Mouse (Mus musculus): ENCODE data around the gene Speer4c.
"Not testable (repeated sequence)": the region's sequence is repeated elsewhere in the genome, so short reads cannot be mapped to it uniquely, and the experiment has no call there.

The Speer4c gene

DNA sequence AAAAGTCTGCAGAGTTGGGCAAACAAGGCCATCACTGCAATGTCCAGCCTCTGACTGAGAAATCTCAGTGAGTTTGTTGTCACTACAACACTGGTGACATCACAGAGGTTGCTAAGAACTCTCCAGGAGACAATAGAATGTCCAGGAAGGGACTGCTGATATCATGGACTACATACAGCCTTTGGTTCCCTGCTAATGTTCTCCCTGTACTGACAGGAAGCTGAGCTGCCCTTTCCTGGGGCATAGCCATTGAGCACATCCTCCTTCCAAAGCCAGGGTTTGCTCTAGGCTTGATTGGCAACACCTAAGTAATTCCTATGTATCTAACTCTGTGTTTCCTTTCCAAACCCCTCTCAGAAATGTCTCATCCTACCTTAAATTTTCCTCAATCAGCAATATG is at the start of gene Speer4c:
TSS of gene Speer4c (minus strand) at position 101 of the 400 bp plus-strand sequence.
- not testable (repeated sequence) for DNase-seq

DNA sequence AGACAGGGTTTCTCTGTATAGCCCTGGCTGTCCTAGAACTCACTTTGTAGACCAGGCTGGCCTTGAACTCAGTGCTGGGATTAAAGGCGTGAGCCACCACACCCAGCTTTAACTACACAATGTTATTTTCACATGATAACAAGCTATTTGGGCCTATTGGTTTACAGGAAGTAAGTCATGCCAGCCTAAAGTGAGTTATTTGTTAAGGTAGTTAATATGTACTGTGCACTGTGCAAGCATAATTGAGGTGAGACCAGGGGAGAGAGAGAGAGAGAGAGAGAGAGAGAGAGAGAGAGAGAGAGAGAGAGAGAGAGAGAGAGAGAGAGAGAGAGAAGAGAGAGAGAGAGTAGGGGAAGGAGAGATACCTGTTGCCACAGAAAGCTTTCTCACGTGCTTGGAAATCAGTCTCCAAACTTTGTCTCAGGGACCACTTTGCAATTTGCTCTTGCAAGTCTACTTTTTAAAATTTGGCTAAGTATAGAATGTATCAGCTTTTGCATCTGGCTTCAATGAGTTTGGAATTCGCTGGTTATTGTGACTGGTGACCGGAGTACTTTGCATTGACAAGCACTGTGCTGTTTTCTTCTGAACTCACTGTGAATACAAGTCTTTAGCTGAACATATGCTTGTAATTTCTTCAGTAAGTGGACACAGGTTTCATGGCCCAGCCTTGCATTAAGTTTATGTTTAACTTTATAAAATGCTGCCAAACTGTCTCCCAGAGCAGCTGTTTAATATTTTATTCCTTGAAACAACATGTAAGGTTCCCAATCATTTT is 33.6 kb upstream of the Speer4c start:
- DNase-seq: no peak

DNA sequence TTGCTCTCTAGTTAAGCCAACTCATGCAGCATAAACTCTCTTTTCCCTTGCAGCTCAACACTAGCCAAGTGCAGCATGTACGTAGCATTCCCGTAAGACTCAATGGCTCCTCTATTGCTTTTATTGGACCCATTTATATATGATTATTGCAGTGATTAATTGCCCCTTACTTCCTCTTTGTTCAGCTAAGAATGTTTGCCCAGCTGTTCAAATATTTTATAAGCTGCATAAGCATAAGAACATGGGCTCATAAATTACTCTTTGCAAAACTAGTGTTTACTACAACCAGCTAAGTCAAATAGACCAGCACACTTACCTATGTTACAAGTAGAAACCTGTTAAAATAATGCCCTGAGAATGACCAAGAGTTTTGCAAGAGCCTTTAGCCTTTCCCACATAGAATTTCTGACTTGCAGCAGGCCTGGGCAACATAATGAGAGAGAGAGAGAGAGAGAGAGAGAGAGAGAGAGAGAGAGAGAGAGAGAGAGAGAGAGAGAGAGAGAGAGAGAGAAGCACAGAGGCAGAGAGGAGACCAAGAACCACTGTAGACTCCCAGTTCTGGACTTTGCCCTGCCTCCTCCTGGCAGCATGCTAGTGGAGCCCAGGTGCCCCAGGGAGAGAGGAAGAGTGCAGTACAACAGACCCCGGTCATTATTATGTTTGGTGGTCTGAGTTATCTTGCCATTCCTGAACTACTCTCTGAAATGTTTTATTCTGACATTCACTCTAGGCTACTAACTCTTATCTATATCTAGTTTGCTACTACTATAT is 20.2 kb upstream of the Speer4c start:
- DNase-seq: no peak

- not testable (repeated sequence) for DNase-seq
Measured at GRCm38 (mm10) chr5:15702891-15703290, 11.2 kb downstream of the Speer4c start.

DNA sequence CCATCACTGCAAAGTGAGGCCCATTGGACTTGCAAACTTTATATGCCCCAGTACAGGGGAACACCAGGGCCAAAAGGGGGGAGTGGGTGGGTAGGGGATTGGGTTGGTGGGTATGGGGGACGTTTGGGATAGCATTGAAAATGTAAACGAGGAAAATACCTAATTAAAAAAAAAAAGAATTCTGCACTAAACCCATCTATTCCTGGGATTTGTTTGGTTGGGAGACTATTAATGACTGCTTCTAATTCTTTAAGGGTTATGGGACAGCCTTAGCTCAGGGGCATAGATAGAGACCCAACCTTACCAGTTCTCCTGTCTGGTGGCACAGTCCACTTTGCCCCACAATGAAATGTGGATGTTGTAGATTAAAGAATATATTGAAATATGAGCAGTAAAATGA is 16.4 kb downstream of the Speer4c start:
- DNase-seq: not testable (repeated sequence)

DNA sequence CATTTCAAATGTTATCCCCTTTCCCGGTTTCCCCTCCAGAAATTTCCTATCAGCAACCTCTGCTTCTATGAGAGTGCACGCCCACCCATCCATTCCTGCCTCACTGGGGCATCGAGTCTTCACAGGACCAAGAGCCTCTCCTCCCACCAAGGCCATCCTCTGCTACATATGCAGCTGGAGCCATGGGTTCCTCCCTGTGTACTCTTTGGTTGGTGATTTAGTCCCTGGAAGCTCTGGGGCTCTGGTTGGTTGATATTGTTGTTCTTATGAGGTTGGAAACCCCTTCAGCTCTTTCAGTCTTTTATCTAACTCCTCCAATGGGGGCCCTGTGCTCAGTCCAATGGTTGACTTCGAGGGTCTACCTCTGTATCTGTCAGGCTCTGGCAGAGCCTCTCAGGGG is 22.2 kb downstream of the Speer4c start:
- DNase-seq: not testable (repeated sequence)

- DNase-seq: not testable (repeated sequence)
Measured at GRCm38 (mm10) chr5:15690822-15691221, 23.2 kb downstream of the Speer4c start.

DNA sequence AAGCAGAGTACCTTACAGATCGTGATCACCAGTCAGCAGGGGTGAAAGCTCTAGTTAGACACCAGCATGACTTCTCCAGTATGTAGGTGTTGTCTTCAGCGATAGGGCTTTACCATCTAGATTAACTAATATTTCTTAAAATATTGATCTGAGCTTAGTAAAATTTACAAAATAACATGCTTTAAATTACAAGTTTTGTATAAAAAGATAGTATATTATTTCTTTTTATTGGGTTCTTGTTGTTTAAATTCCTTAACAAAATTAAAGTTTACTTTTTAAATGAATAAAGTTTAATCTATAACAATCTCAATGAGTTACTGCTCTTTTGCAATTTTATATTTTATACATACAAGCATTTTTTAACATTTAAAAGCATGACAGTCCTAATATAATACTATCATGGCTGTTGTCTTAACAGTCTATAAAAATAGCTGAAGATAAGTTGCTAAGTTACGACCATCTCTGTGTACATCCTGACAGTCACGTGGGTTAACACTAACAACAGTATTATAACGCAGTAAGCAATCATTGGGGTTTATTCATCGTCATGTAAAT is 24.3 kb downstream of the Speer4c start:
- DNase-seq: not testable (repeated sequence)

GRCm38 (mm10) chr5:15688874-15689658 is 25.0 kb downstream of the Speer4c start:
- not testable (repeated sequence) for DNase-seq

DNA sequence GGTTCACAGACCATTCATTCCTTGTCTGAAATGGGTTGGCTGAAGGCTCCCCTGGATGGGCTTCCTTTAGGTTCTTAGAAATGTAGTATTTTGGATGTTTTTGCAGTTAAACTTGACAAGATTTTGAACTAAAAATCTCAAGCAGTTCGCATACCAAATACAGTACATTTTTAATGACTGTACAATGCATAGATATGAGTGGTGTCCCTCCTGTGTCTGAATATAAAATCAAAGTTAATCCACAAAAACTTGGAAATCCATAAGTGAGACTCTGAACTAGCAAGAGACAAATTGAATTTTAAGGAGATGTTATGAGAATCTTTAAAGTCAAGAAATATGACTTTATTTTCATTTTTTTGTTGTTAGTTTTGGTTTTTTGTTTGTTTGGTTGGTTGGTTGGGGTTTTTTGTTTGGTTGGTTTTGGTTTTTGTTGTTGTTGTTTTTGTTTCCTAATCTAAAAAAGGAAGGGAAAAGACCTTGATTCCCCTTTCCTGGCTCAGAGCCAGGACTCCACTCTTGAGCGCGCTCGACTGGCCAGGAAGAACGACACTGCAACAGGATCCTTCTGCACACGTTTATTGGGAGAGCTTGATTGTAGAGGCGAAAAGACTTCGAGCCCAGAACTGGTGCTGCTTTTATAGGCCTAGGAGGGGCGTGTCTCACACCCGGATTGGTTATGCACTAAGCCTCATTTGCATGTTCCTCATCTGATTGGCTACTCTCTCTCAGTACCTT is 32.6 kb downstream of the Speer4c start:
- not testable (repeated sequence) for DNase-seq

GRCm38 (mm10) chr5:15679980-15680949 is 33.8 kb downstream of the Speer4c start:
- DNase-seq: not testable (repeated sequence)

DNA sequence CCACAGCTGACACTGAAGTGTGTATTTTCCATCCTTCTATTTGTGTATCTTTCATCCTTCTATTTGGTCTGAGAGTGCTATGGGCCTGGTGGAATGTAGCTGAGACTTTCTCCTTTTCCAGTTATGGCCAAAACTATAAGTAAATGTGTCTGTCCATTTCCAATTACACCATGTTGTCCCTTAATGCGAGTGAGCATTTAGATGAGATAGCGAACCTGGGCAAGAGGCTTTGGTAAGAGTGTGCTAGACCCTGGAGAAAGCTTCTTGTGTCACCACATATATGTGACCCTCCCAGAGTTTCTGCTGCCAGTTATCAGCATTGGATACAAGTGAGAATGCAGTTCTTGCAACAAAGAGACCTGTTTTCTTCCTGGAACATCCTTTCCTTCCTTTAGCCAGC is 35.2 kb downstream of the Speer4c start:
- DNase-seq: not testable (repeated sequence)

DNA sequence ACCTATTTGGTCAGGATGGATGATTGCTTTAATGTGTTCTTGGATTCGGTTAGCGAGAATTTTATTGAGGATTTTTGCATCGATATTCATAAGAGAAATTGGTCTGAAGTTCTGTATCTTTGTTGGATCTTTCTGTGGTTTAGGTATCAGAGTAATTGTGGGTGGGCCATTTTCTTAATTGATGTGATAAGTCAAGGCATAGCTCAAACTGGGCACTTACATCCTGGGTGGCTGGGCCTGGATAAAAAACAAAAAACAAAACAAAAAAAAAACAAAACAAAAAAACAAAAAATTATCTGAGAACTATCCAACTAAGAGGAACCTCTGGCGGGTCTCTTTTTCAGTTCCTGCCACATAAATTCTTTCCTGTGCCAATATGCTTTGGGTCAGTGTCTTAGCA is 36.3 kb downstream of the Speer4c start:
- DNase-seq: not testable (repeated sequence)

- DNase-seq: not testable (repeated sequence)
Measured at GRCm38 (mm10) chr5:15674429-15675244, 39.4 kb downstream of the Speer4c start.

DNA sequence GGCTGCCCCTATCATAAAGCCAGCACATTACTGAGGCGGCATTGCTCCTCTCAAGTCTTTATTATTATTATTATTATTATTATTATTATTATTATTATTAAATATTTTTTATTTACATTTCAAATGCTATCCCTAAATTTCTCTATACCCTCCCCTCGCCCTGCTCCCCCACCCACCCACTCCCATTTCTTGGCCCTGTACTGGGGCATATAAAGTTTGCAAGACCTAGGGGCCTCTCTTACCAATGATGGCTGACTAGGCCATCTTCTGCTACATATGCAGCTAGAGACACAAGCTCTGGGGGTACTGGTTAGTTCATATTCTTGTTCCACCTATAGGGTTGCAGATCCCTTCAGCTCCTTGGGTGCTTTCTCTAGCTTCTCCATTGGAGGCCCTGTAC is 40.1 kb downstream of the Speer4c start:
- not testable (repeated sequence) for DNase-seq

- not testable (repeated sequence) for DNase-seq
Measured at GRCm38 (mm10) chr5:15670789-15671188, 43.3 kb downstream of the Speer4c start.

- DNase-seq: not testable (repeated sequence)
Measured at GRCm38 (mm10) chr5:15663847-15664246, 50.2 kb downstream of the Speer4c start.

Measured in thymus, adult 18-20 months (tissue).